Mouse (Mus musculus) brain, adult 2 months (tissue): ENCODE data around the gene Adamtsl1.
A peak's percentile ranks its signal among the peaks of the same experiment; 100 is the strongest.

Experiments used
- DNase-seq: peaks from one replicate; pipeline ENCODE4 v3.0.0; 2011; ENCODE audit warnings: low read depth, low spot score

Adamtsl1 gene

GRCm38 (mm10) chr4:85918366-85918765 is 404.4 kb downstream of the Adamtsl1 start:
- peak; percentile 64 for DNase-seq

GRCm38 (mm10) chr4:85920474-85920873 is 406.5 kb downstream of the Adamtsl1 start:
- DNase-seq = peak; percentile 75

- DNase-seq = peak; percentile 89
Observed at GRCm38 (mm10) chr4:85922741-85923140, 408.8 kb downstream of the Adamtsl1 start.

- DNase-seq = peak; percentile 12
Observed at GRCm38 (mm10) chr4:85932129-85932528, 418.2 kb downstream of the Adamtsl1 start.

- no peak for DNase-seq
Observed at GRCm38 (mm10) chr4:85939460-85939859, 425.5 kb downstream of the Adamtsl1 start.

- no peak for DNase-seq
Observed at GRCm38 (mm10) chr4:85941857-85942256, 427.9 kb downstream of the Adamtsl1 start.

- DNase-seq = no peak
Observed at GRCm38 (mm10) chr4:85953590-85953989, 439.6 kb downstream of the Adamtsl1 start.

- no peak for DNase-seq
Observed at GRCm38 (mm10) chr4:85955387-85955786, 441.4 kb downstream of the Adamtsl1 start.

- DNase-seq = no peak
Observed at GRCm38 (mm10) chr4:85957266-85957665, 443.3 kb downstream of the Adamtsl1 start.

- no peak for DNase-seq
Observed at GRCm38 (mm10) chr4:85957879-85958278, 443.9 kb downstream of the Adamtsl1 start.

GRCm38 (mm10) chr4:85959019-85959418 is 445.0 kb downstream of the Adamtsl1 start:
- DNase-seq = peak; percentile 33

- DNase-seq = no peak
Observed at GRCm38 (mm10) chr4:85976188-85976587, 462.2 kb downstream of the Adamtsl1 start.

- DNase-seq = no peak
Observed at GRCm38 (mm10) chr4:85979206-85979605, 465.2 kb downstream of the Adamtsl1 start.

GRCm38 (mm10) chr4:86006596-86006995 is 492.6 kb downstream of the Adamtsl1 start:
- no peak for DNase-seq

GRCm38 (mm10) chr4:86013640-86014039 is 499.7 kb downstream of the Adamtsl1 start:
- peak; percentile 59 for DNase-seq

GRCm38 (mm10) chr4:86018928-86019327 is 505.0 kb downstream of the Adamtsl1 start:
- DNase-seq = no peak

GRCm38 (mm10) chr4:86019586-86019985 is 505.6 kb downstream of the Adamtsl1 start:
- peak; percentile 16 for DNase-seq

- peak; percentile 67 for DNase-seq
Observed at GRCm38 (mm10) chr4:86020372-86021090, 506.6 kb downstream of the Adamtsl1 start.

- DNase-seq = peak; percentile 76
Observed at GRCm38 (mm10) chr4:86024573-86025160, 510.7 kb downstream of the Adamtsl1 start.

- no peak for DNase-seq
Observed at GRCm38 (mm10) chr4:86029486-86029885, 515.5 kb downstream of the Adamtsl1 start.

- DNase-seq = no peak
Observed at GRCm38 (mm10) chr4:86030208-86030607, 516.2 kb downstream of the Adamtsl1 start.

- DNase-seq = no peak
Observed at GRCm38 (mm10) chr4:86031041-86031440, 517.1 kb downstream of the Adamtsl1 start.

- peak; percentile 9 for DNase-seq
Observed at GRCm38 (mm10) chr4:86040921-86041320, 526.9 kb downstream of the Adamtsl1 start.
